Mouse (Mus musculus): ENCODE data around the gene Mex3b. TPM values are rescaled to one million over a fixed set of nuclear protein-coding genes. Genes with fewer than 3 reads are reported as not detected.

Mex3b gene
- 3.4 and 3.9 TPM in 2 replicates for polyA plus RNA-seq (2012; rRNA removed)

DNA sequence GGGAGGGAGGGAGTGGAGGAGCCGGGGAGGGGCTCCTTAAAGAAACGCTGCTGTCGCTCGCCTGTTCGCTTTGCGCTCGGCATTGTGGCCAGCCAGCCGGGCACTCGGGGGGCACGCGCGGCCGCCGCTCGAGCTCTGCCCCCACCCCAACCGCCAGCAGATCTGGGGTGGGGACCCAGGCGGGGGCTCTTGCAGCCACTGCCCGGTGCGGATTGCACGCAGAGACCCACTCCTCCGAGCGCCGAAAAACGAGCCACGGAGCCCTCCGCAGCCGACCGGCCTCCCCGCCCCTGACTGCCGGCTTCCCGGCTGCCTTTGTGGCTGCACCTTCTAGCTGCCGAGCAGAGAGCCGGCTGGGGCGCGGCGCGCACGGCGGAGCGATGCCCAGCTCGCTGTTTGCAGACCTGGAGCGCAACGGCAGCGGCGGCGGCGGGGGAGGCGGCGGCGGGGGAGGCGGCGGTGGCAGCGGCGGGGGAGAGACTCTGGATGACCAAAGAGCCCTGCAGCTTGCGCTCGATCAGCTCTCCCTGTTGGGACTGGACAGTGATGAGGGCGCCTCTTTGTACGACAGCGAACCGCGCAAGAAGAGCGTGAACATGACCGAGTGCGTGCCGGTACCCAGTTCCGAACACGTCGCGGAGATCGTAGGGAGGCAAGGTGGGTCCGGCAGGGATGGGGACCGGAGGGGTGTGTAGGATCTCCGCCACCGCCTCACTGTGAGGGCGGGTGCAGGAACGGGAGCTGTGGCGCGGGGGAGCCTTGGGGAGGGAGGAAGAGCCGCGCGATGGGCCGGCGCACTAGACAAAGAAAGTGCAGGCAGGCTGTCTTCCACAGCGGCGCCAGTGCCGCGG lies at the start of gene Mex3b:
Mex3b (plus strand) TSS at position 63 of the 851 bp plus-strand sequence.

Other genes starting within 250 kb of the Mex3b start
- gene Saxo2, start 218.8 kb upstream of the Mex3b start, polyA plus RNA-seq (2012; rRNA removed), result 0.88 TPM in 1 of 2 replicates, not detected in the other
- gene Efl1, start 218.7 kb upstream of the Mex3b start, polyA plus RNA-seq (2012; rRNA removed), result 0.48 and 1.2 TPM in 2 replicates

All from stomach, adult 2 months (tissue).